Mouse (Mus musculus) lung, adult 2 months (tissue): ENCODE measurements around the gene 6430548M08Rik. TPM values are rescaled to one million over a fixed set of nuclear protein-coding genes. Genes with fewer than 3 reads are reported as not detected.
A peak's percentile ranks its signal among the peaks of the same experiment; 100 is the strongest.

Experiments used
- DNase-seq: peaks from one replicate; pipeline ENCODE4 v3.0.0; 2022
- H3K4me1 ChIP-seq: fragments of 200-500 bp; 2 replicates; pipeline ENCODE4 v1.6.1; 2011; ENCODE audit warnings: low read length; ENCODE audit not compliant: control insufficient read depth, insufficient read depth
- H3K4me3 ChIP-seq: fragments of 200-500 bp; replicated peaks from 2 replicates; pipeline ENCODE3; 2011; ENCODE audit warnings: low read depth, mild to moderate bottlenecking, control low read depth, low read length; ENCODE audit errors: extremely low read depth
- CTCF ChIP-seq: fragments of 200-500 bp; IDR thresholded peaks from 2 replicates; pipeline ENCODE4 v1.5.1; 2011; ENCODE audit warnings: mild to moderate bottlenecking, low read length, control low read depth; ENCODE audit not compliant: insufficient read depth
- POLR2A ChIP-seq: fragments of 200-500 bp; IDR thresholded peaks from 2 replicates; pipeline ENCODE4 v1.6.1; 2011; ENCODE audit warnings: low read depth, mild to moderate bottlenecking, control low read depth, low read length, borderline replicate concordance; ENCODE audit errors: extremely low read depth
- WGBS: fragments of 180-500 bp; shearing (Covaris S2); methylation state at CpG from one replicate; pipeline ENCODE4 v1.1.7; 2018; 5-methylcytosine and 5-hydroxymethylcytosine counted together
- polyA plus RNA-seq: library from polyadenylated mRNA; depleted of rRNA; stranded (reverse); fragments of >200 nt; gene quantifications from 2 replicates; pipeline ENCODE4 v1.2.3, GENCODE M21; 2012

Gene 6430548M08Rik
- polyA plus RNA-seq, 1 experiment, result 46.1 TPM

DNA sequence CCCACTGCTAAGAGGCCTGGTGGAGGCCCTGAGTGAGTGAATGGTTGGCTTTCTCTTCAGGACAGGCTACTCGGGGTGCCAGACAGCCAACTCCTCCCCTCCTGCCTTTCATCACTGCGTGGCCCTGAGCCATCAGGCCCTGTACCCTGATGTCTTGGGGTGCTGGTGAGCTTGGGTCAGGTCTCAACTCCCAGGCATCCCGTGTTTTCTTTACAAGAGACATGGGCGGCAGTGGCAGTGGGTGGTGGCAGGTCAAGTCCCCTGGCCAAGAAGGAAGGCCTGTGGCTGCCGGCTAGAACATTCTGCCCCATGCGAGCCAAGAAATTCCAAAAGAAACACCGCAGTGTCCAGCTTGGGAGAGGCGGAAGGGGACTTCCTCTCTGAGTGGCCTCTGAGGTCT is 72.5 kb downstream of the 6430548M08Rik start:
- DNase-seq, result peak; percentile 29
- TF ChIP-seq CTCF, result no peak
- no peak for TF ChIP-seq POLR2A
- WGBS, result 41% methylated on average over 8 of the region's 8 CpGs
- peaks cover 21% of the 10 kb centered on the region for H3K4me1 ChIP-seq
- no peak overlapping the region for H3K4me3 ChIP-seq

DNA sequence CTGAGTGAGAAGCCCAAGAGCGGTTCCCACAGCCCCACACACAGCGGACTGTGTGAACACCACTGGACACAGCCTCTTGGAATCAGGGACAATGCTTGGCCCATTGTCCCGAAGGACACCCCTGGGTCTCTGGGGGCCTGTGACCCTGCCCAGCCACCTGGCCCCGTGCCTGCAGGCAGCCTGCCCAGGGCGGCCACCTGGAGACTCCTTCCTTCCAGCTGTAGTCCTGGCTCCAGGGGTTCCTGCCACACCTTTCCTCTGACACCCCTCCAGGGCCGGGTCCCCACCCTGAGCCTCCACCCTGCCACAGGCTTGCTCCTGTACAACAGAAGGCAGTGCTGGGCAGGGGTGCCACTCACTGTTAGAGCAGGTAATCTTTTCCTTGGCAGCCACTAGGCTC is 74.6 kb downstream of the 6430548M08Rik start:
- H3K4me3 ChIP-seq, result no peak overlapping the region
- TF ChIP-seq POLR2A (no peak), CTCF (no peak)
- 65% methylated on average over 6 of the region's 6 CpGs for WGBS
- DNase-seq, result no peak
- H3K4me1 ChIP-seq, result peaks cover 21% of the 10 kb centered on the region

DNA sequence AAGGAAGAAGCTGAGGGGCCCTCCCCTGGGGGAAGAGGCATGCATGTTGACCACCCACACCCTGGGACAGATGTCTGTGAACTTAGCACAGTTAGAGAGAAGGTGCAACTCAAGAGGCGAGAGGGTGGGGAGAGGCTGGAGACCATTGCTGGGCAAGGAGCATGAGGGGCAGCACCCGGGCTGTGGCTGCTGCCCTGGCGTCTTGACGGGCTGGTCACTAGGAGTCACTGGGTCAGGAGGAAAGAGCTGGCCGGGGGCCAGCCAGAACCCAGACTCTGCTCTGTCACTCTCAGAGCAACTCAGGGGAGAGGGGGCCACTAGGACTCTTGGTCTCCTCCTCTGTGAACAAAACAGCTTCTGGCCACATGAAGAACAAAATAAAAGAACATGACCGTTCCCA is 75.5 kb downstream of the 6430548M08Rik start:
- no peak for TF ChIP-seq CTCF
- TF ChIP-seq POLR2A, result no peak
- no peak overlapping the region for H3K4me3 ChIP-seq
- H3K4me1 ChIP-seq, result peaks cover 21% of the 10 kb centered on the region
- no peak for DNase-seq
- WGBS, result 61% methylated on average over 6 of the region's 6 CpGs

DNA sequence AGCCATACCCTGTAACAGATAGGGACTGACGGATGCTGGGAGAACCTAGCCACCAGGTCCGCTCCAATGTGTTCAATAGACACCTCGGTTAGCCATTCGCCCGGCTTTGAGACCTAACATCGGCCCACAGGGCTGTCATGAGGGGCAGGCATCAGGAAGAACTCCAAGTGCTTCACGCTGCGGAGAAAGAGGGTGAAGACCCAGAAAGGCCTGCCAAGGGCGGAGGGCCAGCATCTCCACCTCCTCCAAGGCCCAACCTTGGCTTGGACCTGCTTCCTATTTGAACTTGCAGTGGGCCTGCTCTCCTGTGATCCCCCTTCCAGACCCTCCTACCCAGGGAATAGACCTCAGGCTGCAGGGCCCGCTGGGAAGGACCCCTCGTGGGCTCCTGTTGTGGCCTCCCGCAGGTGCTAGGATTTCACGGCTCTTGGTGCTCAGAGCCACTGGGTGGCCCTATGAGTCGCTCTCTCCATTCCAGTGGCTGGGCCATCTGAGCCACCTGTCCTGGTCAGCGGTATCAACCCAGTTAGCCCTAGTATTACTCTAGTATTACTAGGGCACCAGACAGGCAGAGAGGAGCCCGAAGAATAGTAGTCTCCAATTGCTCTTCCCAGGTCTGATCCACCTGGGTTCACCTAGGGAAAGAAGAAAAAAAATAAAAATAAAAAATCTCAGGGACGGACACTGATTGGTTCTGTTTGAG is 76.3 kb downstream of the 6430548M08Rik start:
- no peak for TF ChIP-seq CTCF
- TF ChIP-seq POLR2A, result no peak
- Histone ChIP-seq H3K4me1 (peaks cover 21% of the 10 kb centered on the region), H3K4me3 (no peak overlapping the region)
- 83% methylated on average over 17 of the region's 17 CpGs for WGBS
- DNase-seq, result no peak

DNA sequence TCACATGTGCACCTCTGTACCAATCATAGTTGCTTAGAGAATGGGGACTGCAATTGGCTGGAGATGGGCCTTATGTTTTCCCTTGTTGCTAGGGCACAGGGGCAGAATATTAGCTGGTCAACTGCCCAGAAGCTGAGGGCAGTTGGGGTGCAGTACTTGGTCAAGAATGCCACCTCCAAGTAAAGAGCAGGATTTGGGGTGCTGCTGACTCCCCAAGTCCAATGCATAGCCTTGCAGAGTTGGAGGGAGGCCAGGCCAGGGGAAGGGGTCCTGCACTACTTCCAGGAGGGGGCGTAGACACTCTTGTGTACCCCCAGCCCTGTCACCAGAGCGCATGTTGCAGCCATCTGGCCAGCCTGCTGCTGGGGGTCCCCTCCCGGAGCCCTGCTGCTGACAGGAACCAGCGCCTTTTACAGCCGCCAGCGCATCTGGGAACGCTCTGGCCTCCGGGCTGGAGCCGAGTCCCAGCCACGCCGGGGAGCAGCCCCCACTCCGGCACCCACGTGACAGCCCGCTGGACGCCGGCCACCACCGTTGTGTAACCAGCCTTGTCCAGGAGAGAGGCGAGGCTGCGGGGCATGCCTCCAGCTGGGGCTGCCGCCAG is 77.0 kb downstream of the 6430548M08Rik start:
- Histone ChIP-seq H3K4me3 (peak overlapping the region; percentile 20), H3K4me1 (peaks cover 16% of the 10 kb centered on the region)
- 27% methylated on average over 20 of the region's 20 CpGs for WGBS
- no peak for TF ChIP-seq CTCF
- no peak for TF ChIP-seq POLR2A
- peak; percentile 94 for DNase-seq

DNA sequence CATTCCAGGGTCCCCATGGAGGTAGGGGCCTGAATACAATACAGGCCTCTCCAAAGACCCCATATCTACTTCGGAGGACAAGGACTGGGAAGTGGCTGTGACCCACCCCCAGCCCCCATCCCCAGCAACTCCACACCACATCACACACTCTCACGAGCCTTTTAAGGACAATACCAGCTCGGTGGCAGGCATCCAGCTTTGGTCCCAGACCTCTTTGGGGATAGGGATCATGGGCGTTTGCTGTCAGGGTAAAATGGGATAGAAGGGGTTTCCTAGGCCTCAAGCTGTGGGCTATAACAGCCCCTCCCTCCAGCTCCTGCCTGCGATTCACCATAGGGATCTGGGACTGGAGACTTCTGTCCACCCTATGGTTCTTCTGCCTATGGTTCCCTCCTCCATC is 77.7 kb downstream of the 6430548M08Rik start:
- no peak for TF ChIP-seq POLR2A
- TF ChIP-seq CTCF, result no peak
- no peak for DNase-seq
- Histone ChIP-seq H3K4me1 (peaks cover 13% of the 10 kb centered on the region), H3K4me3 (no peak overlapping the region)
- WGBS, result 57% methylated on average over 5 of the region's 5 CpGs

DNA sequence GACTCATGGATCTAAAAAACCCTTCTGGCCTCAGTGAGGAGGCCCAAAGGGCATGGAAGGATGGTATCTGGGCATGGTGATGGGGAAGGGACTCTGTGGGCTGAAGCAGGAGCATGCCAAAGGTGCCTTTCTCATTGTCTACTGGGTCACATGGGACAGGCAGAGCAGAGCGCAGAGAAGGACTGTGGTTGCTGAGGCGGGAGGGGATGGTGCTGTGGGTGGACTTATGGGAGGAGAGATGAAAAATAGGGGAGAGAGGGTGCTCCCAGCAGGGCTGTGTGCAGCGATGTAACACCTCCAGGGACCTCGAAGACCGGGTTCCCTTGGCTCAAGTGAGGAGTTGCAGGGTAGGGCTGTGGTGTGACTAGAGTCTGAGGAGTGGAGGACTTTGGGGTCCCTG is 78.2 kb downstream of the 6430548M08Rik start:
- 94% methylated on average over 5 of the region's 5 CpGs for WGBS
- no peak for DNase-seq
- H3K4me3 ChIP-seq, result no peak overlapping the region
- TF ChIP-seq POLR2A (no peak), CTCF (no peak)
- H3K4me1 ChIP-seq, result peaks cover 12% of the 10 kb centered on the region

DNA sequence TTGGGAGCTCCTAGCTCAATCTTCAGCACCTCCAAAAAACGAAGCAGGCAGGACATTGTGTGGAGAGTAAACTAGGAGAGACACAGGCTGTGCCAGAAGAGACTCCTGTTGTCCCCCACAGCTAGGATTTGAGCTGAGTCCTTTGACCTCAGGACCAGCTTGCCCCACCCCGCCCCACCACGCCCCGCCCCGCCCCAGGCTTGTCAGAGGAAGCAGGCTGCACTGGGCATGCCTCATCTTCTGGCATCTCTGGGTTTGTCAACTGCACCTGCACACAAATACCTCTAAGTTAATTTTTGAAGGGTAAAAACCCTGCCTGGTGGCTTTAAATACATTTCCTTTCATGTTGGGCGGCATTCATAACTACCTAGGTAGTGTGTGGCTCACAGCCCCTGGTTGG is 87.4 kb downstream of the 6430548M08Rik start:
- no peak for TF ChIP-seq CTCF
- TF ChIP-seq POLR2A, result no peak
- Histone ChIP-seq H3K4me1 (peaks cover 7% of the 10 kb centered on the region; the same call in 1 of the 2 replicates), H3K4me3 (no peak overlapping the region)
- no peak for DNase-seq
- WGBS, result 83% methylated on average over 6 of the region's 6 CpGs

DNA sequence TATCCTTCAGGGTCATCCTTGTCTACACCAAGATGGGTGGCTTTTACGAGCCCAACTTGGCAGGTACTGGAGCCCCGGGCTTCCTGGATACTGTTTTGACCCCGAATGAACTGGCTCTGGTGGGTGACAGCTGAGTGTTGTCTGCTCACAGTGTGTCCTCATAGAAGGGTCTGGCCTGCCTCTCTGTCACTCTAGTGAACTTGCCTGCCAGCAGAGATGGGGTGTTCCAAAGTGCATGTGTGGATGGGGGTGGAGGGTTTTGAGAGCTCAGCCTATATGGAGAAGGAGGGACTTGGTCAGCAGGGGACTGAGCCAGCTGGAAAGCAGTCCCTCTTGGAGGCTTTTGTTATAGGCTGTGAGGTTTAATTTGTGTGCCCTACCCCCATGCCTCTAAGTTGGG is 88.6 kb downstream of the 6430548M08Rik start:
- Histone ChIP-seq H3K4me1 (peaks cover 7% of the 10 kb centered on the region; the same call in 1 of the 2 replicates), H3K4me3 (no peak overlapping the region)
- no peak for TF ChIP-seq POLR2A
- TF ChIP-seq CTCF, result no peak
- DNase-seq, result no peak
- 56% methylated on average over 3 of the region's 3 CpGs for WGBS
